Mouse (Mus musculus): ENCODE measurements around the gene Ndfip2. TPM values are rescaled to one million over a fixed set of nuclear protein-coding genes. Genes with fewer than 3 reads are reported as not detected.

Ndfip2 gene
- polyA plus RNA-seq (2016; fragmentation: Nextera tagmentation; extraction: Ambion mirVana), result 42.7 and 43.2 TPM in 2 replicates

GRCm38 (mm10) chr14:105258379-105259034 lies at the start of gene Ndfip2:
Ndfip2 (plus strand) TSS chr14:105258573.
- Histone ChIP-seq H3K36me3 (replicated peaks) (no peaks in the 10 kb centered on the region), H3K9me3 (no peaks in the 10 kb centered on the region), H3K4me3 (peak within 1 kb of the TSS; percentile 87), H3K27ac (replicated peaks) (peak within 1 kb of the TSS; percentile 95), H3K27me3 (replicated peaks; ENCODE audit: low read depth, poor library complexity, severe bottlenecking) (no peaks in the 10 kb centered on the region), H3K4me1 (peaks cover 7% of the 10 kb centered on the region)
- peak; percentile 89 for DNase-seq (ENCODE audit: low spot score)
- under 1% methylated on average over 70 of the region's 70 CpGs for WGBS

DNA sequence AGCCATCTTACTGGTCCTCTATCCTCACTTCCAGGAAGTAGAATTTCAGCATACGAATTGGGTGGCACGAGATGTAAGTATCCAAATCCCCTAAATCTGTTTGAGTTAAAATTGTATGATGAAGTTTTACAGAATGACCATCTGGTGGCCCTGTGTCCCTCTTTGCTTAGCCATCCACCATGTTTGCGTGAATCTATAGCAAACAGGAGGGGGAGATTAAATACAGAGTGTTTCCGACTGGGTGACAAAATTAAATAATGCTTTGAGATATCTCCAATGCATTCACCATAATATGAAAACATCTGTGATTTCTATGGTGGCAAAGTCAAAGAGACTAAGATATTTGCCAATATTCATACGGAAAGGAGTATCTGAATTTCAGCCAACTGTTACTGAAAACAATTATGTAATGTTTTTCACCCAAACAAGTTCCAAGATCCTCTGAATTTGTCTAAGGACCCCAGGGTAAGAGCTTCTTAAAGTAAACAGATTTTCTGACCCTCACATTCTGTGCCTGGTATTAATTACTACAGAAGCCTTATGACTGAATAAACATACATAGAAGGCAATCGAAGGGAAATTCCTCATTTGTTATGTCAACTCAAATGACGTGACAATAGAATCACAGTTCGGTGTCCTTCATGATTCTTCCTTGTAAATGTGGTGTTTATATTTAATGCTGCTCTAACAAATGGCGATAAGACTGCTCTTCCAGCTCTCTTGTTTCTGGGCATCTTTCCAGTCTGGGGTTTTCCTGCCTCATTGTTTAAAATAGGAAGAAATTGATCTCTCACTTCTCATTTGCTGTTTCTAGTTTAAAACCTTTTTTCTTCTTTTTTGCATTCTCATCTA lies 38.6 kb upstream of the Ndfip2 start:
- WGBS, result 68% methylated on average over 9 of the region's 9 CpGs
- Histone ChIP-seq H3K4me3 (no peak overlapping the region), H3K36me3 (replicated peaks) (no peaks in the 10 kb centered on the region), H3K27me3 (replicated peaks; ENCODE audit: low read depth, poor library complexity, severe bottlenecking) (no peaks in the 10 kb centered on the region), H3K9me3 (no peaks in the 10 kb centered on the region), H3K4me1 (no peaks in the 10 kb centered on the region), H3K27ac (replicated peaks) (no peak overlapping the region)
- no peak for DNase-seq (ENCODE audit: low spot score)

GRCm38 (mm10) chr14:105222240-105222639 lies 36.1 kb upstream of the Ndfip2 start:
- no peak overlapping the region for H3K4me3 ChIP-seq
- H3K36me3 ChIP-seq (replicated peaks), result no peaks in the 10 kb centered on the region
- no peaks in the 10 kb centered on the region for H3K9me3 ChIP-seq
- WGBS, result 84% methylated on average over 4 of the region's 4 CpGs
- no peaks in the 10 kb centered on the region for H3K4me1 ChIP-seq
- no peak overlapping the region for H3K27ac ChIP-seq (replicated peaks)
- no peak for DNase-seq (ENCODE audit: low spot score)
- no peaks in the 10 kb centered on the region for H3K27me3 ChIP-seq (replicated peaks; ENCODE audit: low read depth, poor library complexity, severe bottlenecking)

GRCm38 (mm10) chr14:105225790-105226189 lies 32.6 kb upstream of the Ndfip2 start:
- H3K27me3 ChIP-seq (replicated peaks; ENCODE audit: low read depth, poor library complexity, severe bottlenecking), result no peaks in the 10 kb centered on the region
- no peaks in the 10 kb centered on the region for H3K36me3 ChIP-seq (replicated peaks)
- H3K9me3 ChIP-seq, result no peaks in the 10 kb centered on the region
- no peak for DNase-seq (ENCODE audit: low spot score)
- H3K4me3 ChIP-seq, result no peak overlapping the region
- no peaks in the 10 kb centered on the region for H3K4me1 ChIP-seq
- WGBS, result 87% methylated on average over 4 of the region's 4 CpGs
- no peak overlapping the region for H3K27ac ChIP-seq (replicated peaks)

GRCm38 (mm10) chr14:105232421-105232820 lies 26.0 kb upstream of the Ndfip2 start:
- WGBS, result 47% methylated on average over 6 of the region's 6 CpGs
- H3K9me3 ChIP-seq, result no peaks in the 10 kb centered on the region
- no peak overlapping the region for H3K27ac ChIP-seq (replicated peaks)
- H3K36me3 ChIP-seq (replicated peaks), result no peaks in the 10 kb centered on the region
- H3K4me1 ChIP-seq, result no peaks in the 10 kb centered on the region
- no peaks in the 10 kb centered on the region for H3K27me3 ChIP-seq (replicated peaks; ENCODE audit: low read depth, poor library complexity, severe bottlenecking)
- peak; percentile 33 for DNase-seq (ENCODE audit: low spot score)
- no peak overlapping the region for H3K4me3 ChIP-seq

DNA sequence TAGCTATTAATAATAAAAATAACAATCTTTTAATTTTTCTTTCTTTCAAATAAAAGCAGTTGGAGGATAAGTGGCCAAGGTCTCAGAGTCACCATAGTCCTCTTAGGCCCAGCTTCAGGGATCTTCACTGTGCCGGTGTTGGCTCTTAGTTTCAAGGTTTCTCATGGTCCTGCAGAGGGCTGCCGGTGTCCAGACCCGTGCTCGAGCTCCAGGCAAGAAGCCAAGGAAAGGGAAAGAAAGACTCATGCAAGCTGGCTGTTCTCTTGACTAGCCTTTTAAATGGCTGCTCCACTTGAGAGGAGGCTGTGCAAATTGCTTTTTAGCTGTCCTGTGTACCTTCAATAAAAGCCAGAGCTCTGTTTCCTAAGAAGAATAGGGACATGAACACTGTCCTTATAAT lies 21.8 kb upstream of the Ndfip2 start:
- Histone ChIP-seq H3K9me3 (no peaks in the 10 kb centered on the region), H3K27me3 (replicated peaks; ENCODE audit: low read depth, poor library complexity, severe bottlenecking) (no peaks in the 10 kb centered on the region), H3K36me3 (replicated peaks) (no peaks in the 10 kb centered on the region), H3K4me3 (no peak overlapping the region), H3K4me1 (no peaks in the 10 kb centered on the region), H3K27ac (replicated peaks) (no peak overlapping the region)
- WGBS, result 81% methylated on average over 4 of the region's 4 CpGs
- no peak for DNase-seq (ENCODE audit: low spot score)

- no peak for DNase-seq (ENCODE audit: low spot score)
- H3K4me1 ChIP-seq, result no peaks in the 10 kb centered on the region
- no peaks in the 10 kb centered on the region for H3K9me3 ChIP-seq
- no peaks in the 10 kb centered on the region for H3K36me3 ChIP-seq (replicated peaks)
- no peak overlapping the region for H3K4me3 ChIP-seq
- H3K27ac ChIP-seq (replicated peaks), result no peak overlapping the region
- 88% methylated on average over 9 of the region's 9 CpGs for WGBS
- no peaks in the 10 kb centered on the region for H3K27me3 ChIP-seq (replicated peaks; ENCODE audit: low read depth, poor library complexity, severe bottlenecking)
These were observed 20.6 kb upstream of the Ndfip2 start for GRCm38 (mm10) chr14:105237736-105238135.

DNA sequence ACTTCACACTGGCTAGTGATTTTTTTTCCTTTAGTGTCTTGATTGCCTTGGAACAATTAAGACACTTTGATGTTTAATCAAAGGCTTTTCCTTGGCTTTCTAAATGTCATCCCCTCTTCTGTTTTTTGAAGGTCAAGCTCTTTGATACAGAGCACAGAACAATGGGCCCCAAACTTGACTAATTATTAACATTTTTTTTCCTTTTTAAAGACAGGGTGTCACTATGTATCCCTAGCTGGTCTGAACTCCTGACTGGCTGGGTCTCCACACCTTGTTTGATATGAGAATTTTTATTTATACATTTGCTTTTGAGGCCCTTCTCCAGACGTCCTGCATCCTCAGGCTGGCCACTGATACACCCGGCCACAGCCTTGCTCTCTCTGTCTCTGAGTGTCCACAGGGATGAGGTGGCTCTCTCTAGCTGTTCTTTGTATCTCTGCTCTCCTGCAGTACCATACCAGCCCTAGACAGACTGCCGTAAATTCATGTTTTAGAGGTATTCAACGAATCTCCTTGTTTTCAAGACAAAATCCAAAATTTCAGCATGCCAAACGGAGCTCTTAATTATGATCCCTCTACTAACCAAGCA lies 19.8 kb upstream of the Ndfip2 start:
- Histone ChIP-seq H3K4me3 (no peak overlapping the region), H3K27ac (replicated peaks) (no peak overlapping the region), H3K36me3 (replicated peaks) (no peaks in the 10 kb centered on the region), H3K27me3 (replicated peaks; ENCODE audit: low read depth, poor library complexity, severe bottlenecking) (no peaks in the 10 kb centered on the region), H3K9me3 (no peaks in the 10 kb centered on the region), H3K4me1 (no peaks in the 10 kb centered on the region)
- no peak for DNase-seq (ENCODE audit: low spot score)
- 77% methylated on average over 5 of the region's 5 CpGs for WGBS

- no peak for DNase-seq (ENCODE audit: low spot score)
- Histone ChIP-seq H3K4me1 (no peaks in the 10 kb centered on the region), H3K4me3 (no peak overlapping the region), H3K27me3 (replicated peaks; ENCODE audit: low read depth, poor library complexity, severe bottlenecking) (no peaks in the 10 kb centered on the region), H3K36me3 (replicated peaks) (no peaks in the 10 kb centered on the region), H3K27ac (replicated peaks) (no peak overlapping the region), H3K9me3 (no peaks in the 10 kb centered on the region)
- WGBS, result 82% methylated on average over 10 of the region's 10 CpGs
These were observed 18.3 kb upstream of the Ndfip2 start for GRCm38 (mm10) chr14:105240120-105240519.

GRCm38 (mm10) chr14:105243805-105244443 lies 14.4 kb upstream of the Ndfip2 start:
- Histone ChIP-seq H3K9me3 (no peaks in the 10 kb centered on the region), H3K4me3 (no peak overlapping the region), H3K27ac (replicated peaks) (no peak overlapping the region), H3K4me1 (no peaks in the 10 kb centered on the region), H3K36me3 (replicated peaks) (no peaks in the 10 kb centered on the region), H3K27me3 (replicated peaks; ENCODE audit: low read depth, poor library complexity, severe bottlenecking) (no peaks in the 10 kb centered on the region)
- WGBS, result 84% methylated on average over 7 of the region's 7 CpGs
- DNase-seq (ENCODE audit: low spot score), result no peak

DNA sequence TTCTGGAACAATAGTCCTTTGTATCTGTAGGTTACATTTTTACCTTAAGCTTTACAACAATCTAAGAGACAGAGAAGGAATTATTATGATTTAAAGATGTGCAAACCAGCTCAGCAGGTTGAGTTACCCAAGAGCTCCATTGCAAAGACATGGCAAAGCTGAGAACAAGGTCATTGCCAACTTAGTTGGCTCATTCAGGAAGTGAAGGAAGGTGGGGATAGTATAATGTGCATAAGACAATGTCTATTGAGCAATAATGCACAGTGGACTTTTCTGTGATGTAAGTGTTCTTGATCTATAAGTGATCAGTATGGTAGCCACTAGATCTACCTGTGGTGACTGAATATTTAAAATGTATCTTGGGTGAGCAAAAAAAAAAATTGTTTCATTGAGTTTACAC lies 7.3 kb upstream of the Ndfip2 start:
- H3K27ac ChIP-seq (replicated peaks), result no peak overlapping the region
- no peaks in the 10 kb centered on the region for H3K36me3 ChIP-seq (replicated peaks)
- H3K4me1 ChIP-seq, result peaks cover 9% of the 10 kb centered on the region
- no peak overlapping the region for H3K4me3 ChIP-seq
- no peaks in the 10 kb centered on the region for H3K27me3 ChIP-seq (replicated peaks; ENCODE audit: low read depth, poor library complexity, severe bottlenecking)
- no peak for DNase-seq (ENCODE audit: low spot score)
- no peaks in the 10 kb centered on the region for H3K9me3 ChIP-seq

GRCm38 (mm10) chr14:105253304-105253703 lies 5.1 kb upstream of the Ndfip2 start:
- Histone ChIP-seq H3K36me3 (replicated peaks) (no peaks in the 10 kb centered on the region), H3K27ac (replicated peaks) (no peak overlapping the region), H3K27me3 (replicated peaks; ENCODE audit: low read depth, poor library complexity, severe bottlenecking) (no peaks in the 10 kb centered on the region), H3K9me3 (no peaks in the 10 kb centered on the region), H3K4me1 (peaks cover 9% of the 10 kb centered on the region), H3K4me3 (no peak overlapping the region)
- peak; percentile 50 for DNase-seq (ENCODE audit: low spot score)
- WGBS, result 30% methylated on average over 7 of the region's 7 CpGs

Data from embryonic facial prominence, embryonic 10.5 days (tissue).